In the genomic region with DNA sequence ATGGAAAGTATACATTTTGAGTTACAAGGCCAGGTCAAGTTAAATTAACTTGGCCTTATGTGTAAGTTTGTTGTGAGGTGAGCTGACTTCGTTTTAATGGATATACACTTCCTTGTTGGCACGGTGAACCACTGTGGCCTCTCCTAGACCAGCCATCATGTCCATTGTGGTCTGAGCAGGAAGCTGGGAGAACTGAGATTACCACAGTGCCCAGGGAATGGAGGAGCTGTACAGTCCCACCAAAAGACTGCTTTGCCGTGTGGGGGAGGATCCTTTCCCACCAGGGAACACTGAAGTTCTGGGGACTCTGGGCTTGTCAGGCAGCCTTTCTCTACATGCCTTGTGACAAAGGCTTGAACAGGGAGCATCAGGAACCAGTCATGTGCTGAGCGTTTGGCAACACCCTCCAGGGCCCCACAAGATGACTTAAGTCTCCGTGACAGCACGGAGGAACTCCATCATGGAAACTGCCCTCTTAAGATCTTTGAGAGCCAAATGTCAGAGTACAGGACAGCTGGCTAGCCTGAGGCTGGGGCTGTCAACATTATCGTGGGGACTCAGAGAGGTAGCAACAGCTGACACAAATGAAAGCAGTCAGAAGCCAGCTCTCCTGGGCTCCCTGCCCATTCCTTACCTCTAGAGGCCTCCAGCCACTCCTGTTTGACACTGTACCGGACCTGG, we compare ENCODE assay signal across 8 mouse cellular contexts. TPM values are rescaled to one million over a fixed set of nuclear protein-coding genes. Genes with fewer than 3 reads are reported as not detected.
A peak's percentile ranks its signal among the peaks of the same experiment; 100 is the strongest.
DNase-seq lines count a peak whose midpoint lies in the region; ATAC-seq lines count a peak whose summit lies in the region.
"Had no signal": no experiment of that assay in that cellular context is flagged by ENCODE, and none has a peak within 500 bp of the region (broad histone marks: within the 10 kb centered on the region; RNA-seq: fewer than 3 reads in every experiment).

No protein-coding gene starts in this region.

- no peak for DNase-seq in neural tube, embryonic 10.5 days (ENCODE audit: extremely low spot score, low spot score)
- DNase-seq in heart, adult 9 months (ENCODE audit: low spot score in 2 of 2), result peak; percentile 22 to 56
- DNase-seq in embryo, embryonic 10.5 days (ENCODE audit: low spot score), result no peak
- no peak for DNase-seq in left cerebral cortex, adult 18-20 months (ENCODE audit: low spot score in 2 of 2)

- ATAC-seq in neural tube, embryonic 12.5 days (ENCODE audit: low FRiP score, low read depth), result peak; percentile 30; the same call in 1 of the 2 replicates
- ATAC-seq in limb, embryonic 13.5 days (ENCODE audit: low FRiP score, low read depth), result peak; percentile 59; the same call in 1 of the 2 replicates
- ATAC-seq in intestine, embryonic 16.5 days, result no peak

- H3K4me1 ChIP-seq in neural tube, embryonic 12.5 days, result no peaks in the 10 kb centered on the region; the same call in 1 of the 2 replicates
- peaks cover 23% of the 10 kb centered on the region for H3K4me1 ChIP-seq in limb, embryonic 13.5 days
- H3K4me1 ChIP-seq in intestine, embryonic 16.5 days (ENCODE audit: control insufficient read depth, insufficient read depth, low read length), result 0 out of 2 replicates have a peak, but pooled peaks cover 3% of the 10 kb centered on the region

- H3K9ac ChIP-seq in neural tube, embryonic 12.5 days, result no peak overlapping the region
- no peak overlapping the region for H3K9ac ChIP-seq in limb, embryonic 13.5 days
- H3K9ac ChIP-seq in intestine, embryonic 16.5 days (ENCODE audit: low read depth, low read length), result no peak overlapping the region

- 0 out of 2 replicates have a peak overlapping the region, but pooled peaks have one; percentile 20 for H3K27ac ChIP-seq in neural tube, embryonic 12.5 days
- H3K27ac ChIP-seq in limb, embryonic 13.5 days, result 0 out of 2 replicates have a peak overlapping the region, but pooled peaks have one; percentile 10
- no peak overlapping the region for H3K27ac ChIP-seq in intestine, embryonic 16.5 days (ENCODE audit: low read length)
- H3K27ac ChIP-seq: left cerebral cortex, adult 2 months had no signal

- peaks cover 79% of the 10 kb centered on the region for H3K36me3 ChIP-seq in neural tube, embryonic 12.5 days
- peaks cover 97% of the 10 kb centered on the region for H3K36me3 ChIP-seq in limb, embryonic 13.5 days
- H3K36me3 ChIP-seq in intestine, embryonic 16.5 days (ENCODE audit: control insufficient read depth, insufficient read depth, low read length), result peaks cover 11% of the 10 kb centered on the region

- WGBS in neural tube, embryonic 12.5 days, result 68% methylated on average over 8 of the region's 8 CpGs
- 68% methylated on average over 8 of the region's 8 CpGs for WGBS in limb, embryonic 13.5 days
- 70% methylated on average over 8 of the region's 8 CpGs for WGBS in intestine, embryonic 16.5 days

- H3K4me3 ChIP-seq in neural tube, embryonic 12.5 days, result no peak overlapping the region
- H3K4me3 ChIP-seq in limb, embryonic 13.5 days, result no peak overlapping the region
- no peak overlapping the region for H3K4me3 ChIP-seq in intestine, embryonic 16.5 days (ENCODE audit: low read length)
- H3K4me3 ChIP-seq: left cerebral cortex, adult 2 months had no signal

- H3K9me3 ChIP-seq in neural tube, embryonic 12.5 days, result no peaks in the 10 kb centered on the region
- peaks cover 15% of the 10 kb centered on the region; the same call in 1 of the 2 replicates for H3K9me3 ChIP-seq in limb, embryonic 13.5 days
- H3K9me3 ChIP-seq in intestine, embryonic 16.5 days (ENCODE audit: control insufficient read depth, low read length), result no peaks in the 10 kb centered on the region

- H3K4me2 ChIP-seq in neural tube, embryonic 12.5 days (replicated peaks), result no peak overlapping the region
- no peak overlapping the region for H3K4me2 ChIP-seq in limb, embryonic 13.5 days (replicated peaks)
- no peak overlapping the region for H3K4me2 ChIP-seq in intestine, embryonic 16.5 days (ENCODE audit: low read depth, low read length)

- H3K27me3 ChIP-seq in neural tube, embryonic 12.5 days (replicated peaks), result no peaks in the 10 kb centered on the region
- H3K27me3 ChIP-seq in limb, embryonic 13.5 days, result no peaks in the 10 kb centered on the region
- H3K27me3 ChIP-seq in intestine, embryonic 16.5 days (replicated peaks; ENCODE audit: control insufficient read depth, insufficient read depth, low read length), result no peaks in the 10 kb centered on the region

RNA-seq across cellular contexts. Expression of a gene that starts 55.7 kb away (rescaled TPM):
- polyA plus RNA-seq in neural tube, embryonic 12.5 days (2016; fragmentation: Nextera tagmentation; extraction: Ambion mirVana), result 32.1 and 34.3 TPM in 2 replicates
- polyA plus RNA-seq in limb, embryonic 13.5 days (2015; fragmentation: Nextera tagmentation; extraction: Ambion mirVana), result 58.7 and 63.5 TPM in 2 replicates
- 8.3 and 8.8 TPM in 2 replicates for polyA plus RNA-seq in intestine, embryonic 16.5 days (2015; fragmentation: Nextera tagmentation; extraction: Ambion mirVana)
- 10 to 100 TPM; 19.5 to 23.5 TPM for total RNA-seq in left cerebral cortex, adult 18-20 months (2021)

Comparison
In these comparisons a context has a peak if more than half of its experiments do, and no peak if none do; other contexts are left out.
1. DNase-seq: peak in heart, adult 9 months (2 of 2); none in neural tube, embryonic 10.5 days (single experiment), embryo, embryonic 10.5 days (single experiment) and left cerebral cortex, adult 18-20 months (0 of 2).